Mouse (Mus musculus) C2C12 (cell line): ENCODE measurements at regions not wholly inside any gene's neighbourhood (a gene's known extent, or its start where the extent isn't known, plus 50 kb on each side); places are given as distances from the start of the nearest gene placed in this dataset.

Experiments
- H3K27me3 ChIP-seq: one replicate; pipeline ENCODE4 v1.6.1; 2011; ENCODE audit not compliant: control insufficient read depth, insufficient read depth, insufficient read length
- H3K36me3 ChIP-seq: one replicate; pipeline ENCODE4 v1.6.1; 2011; ENCODE audit not compliant: control insufficient read depth, insufficient read depth
- H3K4me3 ChIP-seq: one replicate; pipeline ENCODE4 v1.5.1; 2011; ENCODE audit warnings: mild to moderate bottlenecking, control low read depth; ENCODE audit not compliant: poor library complexity, insufficient read depth, severe bottlenecking
- H3K79me2 ChIP-seq: one replicate; pipeline ENCODE4 v1.6.1; 2011; ENCODE audit not compliant: control insufficient read depth, insufficient read depth
- H3K79me3 ChIP-seq: one replicate; pipeline ENCODE4 v1.6.1; 2011; ENCODE audit warnings: low read depth, control low read depth
- H3ac ChIP-seq: one replicate; pipeline ENCODE3; 2011; ENCODE audit warnings: low read depth; ENCODE audit not compliant: control insufficient read depth, insufficient read length
- CEBPB ChIP-seq: IDR thresholded peaks from one replicate; pipeline ENCODE4 v1.6.1; 2011; ENCODE audit warnings: low read depth, mild to moderate bottlenecking, control low read depth, moderate library complexity
- CTCF ChIP-seq: IDR thresholded peaks from one replicate; pipeline ENCODE4 v1.5.1; 2011; ENCODE audit not compliant: control insufficient read depth, insufficient read depth, insufficient read length
- FOSL1 ChIP-seq: IDR thresholded peaks from one replicate; pipeline ENCODE4 v1.8.0; 2011; ENCODE audit warnings: mild to moderate bottlenecking, low read length; ENCODE audit not compliant: poor library complexity, insufficient read depth, severe bottlenecking
- MAX ChIP-seq: IDR thresholded peaks from one replicate; pipeline ENCODE4 v1.6.1; 2011; ENCODE audit warnings: mild to moderate bottlenecking, control low read depth
- MYOD1 ChIP-seq: IDR thresholded peaks from one replicate; pipeline ENCODE4 v1.6.1; 2011; ENCODE audit warnings: low read depth; ENCODE audit not compliant: control insufficient read depth, insufficient read length
- MYOG ChIP-seq: IDR thresholded peaks from one replicate; pipeline ENCODE4 v1.6.1; 2011; ENCODE audit not compliant: control insufficient read depth, insufficient read length; ENCODE audit errors: extremely low read depth
- USF1 ChIP-seq: IDR thresholded peaks from one replicate; pipeline ENCODE4 v1.6.1; 2011; ENCODE audit warnings: low read depth, mild to moderate bottlenecking, control low read depth, moderate library complexity

- Histone ChIP-seq H3K79me3 (no peaks in the 10 kb centered on the region), H3K36me3 (no peaks in the 10 kb centered on the region), H3K27me3 (peaks cover 45% of the 10 kb centered on the region), H3ac (no peak overlapping the region), H3K79me2 (no peaks in the 10 kb centered on the region), H3K4me3 (no peak overlapping the region)
- TF ChIP-seq FOSL1 (no peak), MYOD1 (no peak), MYOG (no peak), MAX (no peak), CEBPB (no peak), CTCF (no peak), USF1 (no peak)
Observed at GRCm38 (mm10) chr14:24647722-24648121, 160.8 kb downstream of the Rps24 start.

GRCm38 (mm10) chr14:24650195-24650901 is 163.4 kb downstream of the Rps24 start:
- H3K79me3 ChIP-seq = no peaks in the 10 kb centered on the region
- H3K4me3 ChIP-seq = no peak overlapping the region
- H3K79me2 ChIP-seq = no peaks in the 10 kb centered on the region
- H3ac ChIP-seq = no peak overlapping the region
- no peaks in the 10 kb centered on the region for H3K36me3 ChIP-seq
- TF ChIP-seq FOSL1 = no peak
- no peak for TF ChIP-seq MYOG
- no peak for TF ChIP-seq CEBPB
- no peak for TF ChIP-seq MYOD1
- no peak for TF ChIP-seq CTCF
- TF ChIP-seq USF1 = no peak
- no peak for TF ChIP-seq MAX
- H3K27me3 ChIP-seq = peaks cover 35% of the 10 kb centered on the region

GRCm38 (mm10) chr14:24650902-24651270 is 164.0 kb downstream of the Rps24 start:
- TF ChIP-seq CTCF (no peak), MYOG (no peak)
- no peaks in the 10 kb centered on the region for H3K79me3 ChIP-seq
- H3ac ChIP-seq = no peak overlapping the region
- peaks cover 32% of the 10 kb centered on the region for H3K27me3 ChIP-seq
- H3K79me2 ChIP-seq = no peaks in the 10 kb centered on the region
- no peak overlapping the region for H3K4me3 ChIP-seq
- H3K36me3 ChIP-seq = no peaks in the 10 kb centered on the region

GRCm38 (mm10) chr14:24652591-24652990 is 165.7 kb downstream of the Rps24 start:
- Histone ChIP-seq H3K79me2 (no peaks in the 10 kb centered on the region), H3K27me3 (peaks cover 22% of the 10 kb centered on the region), H3K4me3 (no peak overlapping the region), H3K36me3 (no peaks in the 10 kb centered on the region), H3ac (no peak overlapping the region), H3K79me3 (no peaks in the 10 kb centered on the region)
- TF ChIP-seq MYOD1 (no peak), USF1 (no peak), MAX (no peak), CEBPB (no peak), MYOG (no peak), CTCF (no peak)

GRCm38 (mm10) chr14:24655580-24655979 is 168.7 kb downstream of the Rps24 start:
- Histone ChIP-seq H3ac (no peak overlapping the region), H3K79me3 (no peaks in the 10 kb centered on the region), H3K4me3 (no peak overlapping the region), H3K36me3 (no peaks in the 10 kb centered on the region), H3K27me3 (peaks cover 17% of the 10 kb centered on the region), H3K79me2 (no peaks in the 10 kb centered on the region)
- TF ChIP-seq CTCF = no peak
- TF ChIP-seq MAX = no peak
- no peak for TF ChIP-seq MYOD1
- no peak for TF ChIP-seq MYOG
- no peak for TF ChIP-seq USF1
- no peak for TF ChIP-seq CEBPB
- TF ChIP-seq FOSL1 = no peak

- Histone ChIP-seq H3K36me3 (no peaks in the 10 kb centered on the region), H3ac (no peak overlapping the region), H3K4me3 (no peak overlapping the region), H3K27me3 (peaks cover 6% of the 10 kb centered on the region), H3K79me2 (no peaks in the 10 kb centered on the region), H3K79me3 (no peaks in the 10 kb centered on the region)
- TF ChIP-seq FOSL1 (no peak), MAX (no peak), CTCF (no peak), CEBPB (no peak), MYOD1 (no peak), MYOG (no peak), USF1 (no peak)
Observed at GRCm38 (mm10) chr14:24661797-24662196, 174.9 kb downstream of the Rps24 start.

- no peaks in the 10 kb centered on the region for H3K79me2 ChIP-seq
- no peak overlapping the region for H3K4me3 ChIP-seq
- no peak for TF ChIP-seq FOSL1
- no peak for TF ChIP-seq USF1
- no peak for TF ChIP-seq CEBPB
- TF ChIP-seq MYOD1 = no peak
- no peak for TF ChIP-seq CTCF
- TF ChIP-seq MYOG = no peak
- TF ChIP-seq MAX = no peak
- no peaks in the 10 kb centered on the region for H3K27me3 ChIP-seq
- H3K36me3 ChIP-seq = no peaks in the 10 kb centered on the region
- no peak overlapping the region for H3ac ChIP-seq
- no peaks in the 10 kb centered on the region for H3K79me3 ChIP-seq
Observed at GRCm38 (mm10) chr14:24665210-24665609, 178.3 kb downstream of the Rps24 start.
